Mouse (Mus musculus): ENCODE results near the gene Rgs3.

The Rgs3 gene

DNA sequence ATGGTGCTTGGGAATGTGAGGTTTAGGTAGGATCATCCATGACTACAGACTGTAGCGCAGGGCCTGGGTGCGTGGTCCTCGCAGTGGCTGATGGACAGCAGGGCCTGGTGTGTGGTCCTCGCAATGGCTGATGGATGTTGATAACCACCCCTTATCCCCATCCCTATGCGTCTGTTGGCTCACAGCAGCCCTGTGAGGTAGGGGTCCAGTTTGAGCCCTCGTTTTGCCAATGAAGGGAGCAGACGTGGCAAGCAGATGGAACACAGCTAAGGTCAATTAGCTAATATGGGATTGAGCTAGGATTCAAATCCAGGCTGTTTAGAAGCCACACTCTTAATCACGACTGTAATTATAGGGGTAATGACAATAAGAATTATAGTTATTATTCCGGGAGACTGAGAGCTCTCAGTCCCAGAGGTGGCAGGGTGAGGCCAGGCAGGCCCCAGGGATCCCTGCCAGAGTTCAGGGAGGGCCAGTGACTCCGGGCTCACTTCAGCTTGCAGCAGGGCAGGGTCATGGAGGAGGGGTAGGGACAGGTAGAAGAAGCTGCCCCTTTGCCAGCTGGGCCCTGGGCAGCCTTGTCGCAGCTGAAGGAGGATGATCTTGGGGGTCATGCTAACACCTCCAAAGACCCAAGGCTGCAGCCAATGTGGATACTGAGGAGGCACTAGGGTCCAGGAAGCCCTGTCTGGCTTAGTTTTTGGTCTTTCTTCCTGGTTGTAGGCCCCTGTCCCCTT is 135.2 kb downstream of the Rgs3 start:
- DNase-seq: peak; percentile 95

DNA sequence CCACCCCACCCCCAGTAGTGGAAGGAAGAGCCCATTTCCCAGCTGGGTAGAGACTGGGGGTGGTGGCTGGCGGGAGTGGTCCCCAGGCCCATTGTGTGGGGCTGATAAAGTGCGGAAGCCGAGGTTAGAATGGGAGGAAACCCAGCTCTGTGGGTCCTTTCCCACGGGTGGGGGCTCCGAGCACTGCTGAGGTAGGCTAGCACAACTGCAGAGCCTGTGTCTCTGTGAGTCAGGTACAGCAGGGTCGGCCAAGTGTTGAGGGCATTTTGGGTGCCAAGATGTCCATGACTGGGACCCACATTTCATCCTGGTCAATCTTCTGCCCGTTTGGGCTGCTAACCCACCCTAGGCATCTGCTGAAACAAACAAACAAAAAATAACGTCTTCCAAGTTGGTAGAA is 135.9 kb downstream of the Rgs3 start:
- peak; percentile 99 for DNase-seq

DNA sequence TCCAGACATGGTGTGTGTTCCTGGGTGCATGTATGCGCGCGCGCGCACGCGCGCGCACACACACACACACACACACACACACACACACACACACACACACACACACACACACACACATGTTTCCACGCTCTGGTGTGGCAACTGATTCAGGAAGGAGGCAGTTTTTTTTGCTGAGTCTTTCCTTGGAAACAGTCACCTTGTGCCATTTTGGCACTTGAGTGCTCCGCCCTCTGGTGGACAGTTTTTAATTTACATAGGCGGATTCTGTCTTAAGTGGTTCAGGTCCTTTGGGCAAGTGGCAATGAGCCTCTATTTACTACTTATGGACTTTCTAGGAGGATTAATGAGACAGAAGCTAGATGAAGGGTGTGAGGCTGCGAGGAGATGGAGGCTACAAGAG is 136.3 kb downstream of the Rgs3 start:
- DNase-seq: peak; percentile 94

DNA sequence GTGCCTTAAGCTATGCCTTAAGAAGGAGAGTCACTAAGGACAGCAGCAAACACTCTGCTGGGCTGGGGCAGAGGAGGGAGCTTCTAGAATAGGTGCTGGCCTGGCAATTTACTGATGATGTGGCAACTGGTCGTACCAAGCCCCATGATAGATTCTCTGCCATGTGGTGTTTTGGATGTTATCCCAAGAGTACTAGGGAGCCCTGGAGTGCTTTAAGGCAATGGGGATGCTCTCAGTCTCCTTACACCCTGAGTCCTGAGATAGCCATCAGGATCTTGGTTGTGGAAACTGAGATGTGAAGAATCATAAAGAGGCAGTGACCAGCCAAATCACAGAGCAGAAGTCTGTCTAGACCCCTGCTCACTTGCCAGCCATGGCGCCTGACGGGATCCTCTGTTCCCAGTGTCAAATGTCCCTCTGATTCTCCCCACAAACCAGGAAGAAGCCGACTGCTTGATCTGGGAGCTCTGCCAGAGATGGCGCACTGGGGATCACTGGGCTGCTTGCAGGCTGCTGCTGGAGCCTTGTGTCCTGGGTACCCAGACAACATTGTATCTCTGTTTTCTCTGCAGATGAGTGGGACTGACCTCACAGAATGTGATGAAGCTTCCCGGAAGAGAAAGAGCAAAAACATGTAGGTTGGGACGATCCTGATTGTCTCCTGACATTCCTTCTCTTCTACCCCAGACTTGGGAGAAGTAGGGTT is 137.2 kb downstream of the Rgs3 start:
- DNase-seq: peak; percentile 98

DNA sequence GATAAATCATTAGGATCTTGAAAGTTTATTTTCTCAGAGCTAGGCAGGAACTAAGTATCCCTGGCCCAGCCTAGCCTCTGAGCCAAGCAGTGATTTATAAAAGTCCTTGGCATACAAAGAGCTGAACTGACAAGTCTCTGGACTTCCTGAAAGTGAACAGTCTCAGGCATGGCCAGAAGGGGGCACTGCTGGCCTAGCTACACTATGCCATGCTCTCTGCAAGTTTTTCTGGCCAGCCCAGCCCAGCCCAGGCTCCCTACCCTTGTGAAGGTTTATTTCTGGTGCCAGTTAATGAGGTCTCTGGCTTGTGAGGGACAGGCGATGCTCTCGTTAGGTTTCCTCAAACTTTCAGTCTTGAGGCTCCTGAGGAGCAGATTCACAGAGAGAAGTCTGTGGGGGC is 137.8 kb downstream of the Rgs3 start:
- DNase-seq: peak; percentile 99

DNA sequence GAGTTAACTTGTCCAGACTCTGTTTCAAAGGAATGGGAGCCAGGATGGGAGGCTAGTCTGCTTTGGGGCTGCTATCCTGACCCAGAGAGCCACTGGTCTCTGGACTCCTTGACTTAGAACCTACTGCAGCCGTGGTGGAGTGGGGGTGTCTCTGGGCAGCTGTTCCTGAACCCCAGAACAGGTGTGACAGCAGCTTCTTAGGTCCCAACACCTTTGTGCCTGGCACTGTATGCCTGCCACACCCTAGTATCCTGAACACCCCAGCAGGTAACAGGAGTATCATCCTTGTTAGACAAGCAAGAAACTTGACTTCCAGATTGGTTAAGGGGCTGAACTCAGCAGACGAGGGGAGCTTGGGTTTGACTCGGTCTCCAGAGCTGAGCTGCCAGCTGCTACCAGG is 138.9 kb downstream of the Rgs3 start:
- DNase-seq: peak; percentile 94

DNA sequence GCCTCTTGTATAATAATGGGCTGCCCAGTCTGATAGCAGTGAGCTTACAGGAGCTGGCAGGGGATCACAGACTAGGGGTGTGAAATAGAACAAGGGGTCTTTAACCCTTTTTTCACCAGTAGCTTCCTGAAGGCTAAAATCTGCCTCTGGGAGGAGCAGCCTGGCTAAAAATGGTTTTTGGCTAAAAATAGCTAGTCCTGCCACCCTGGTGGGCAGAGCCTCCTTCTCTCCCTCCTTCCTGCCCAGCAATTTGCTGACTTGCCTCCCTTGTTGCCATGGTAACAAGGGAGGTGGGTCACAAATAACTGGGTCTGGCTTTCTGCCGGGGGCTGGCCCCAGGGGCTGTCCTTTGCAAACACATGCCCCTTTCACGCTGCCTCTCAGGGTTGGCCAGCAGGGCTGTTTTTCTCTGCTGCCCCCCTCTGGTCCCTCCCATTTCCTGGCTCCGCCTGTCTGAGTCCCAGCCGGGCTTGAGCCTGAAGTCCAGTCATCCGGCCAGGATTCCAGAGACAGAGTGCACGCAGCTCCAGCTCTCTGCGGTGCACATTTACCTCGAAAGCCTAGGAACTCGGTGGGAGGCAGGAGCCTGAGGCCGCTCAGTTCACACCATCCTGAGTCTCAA is 139.7 kb downstream of the Rgs3 start:
- peak; percentile 100 for DNase-seq

DNA sequence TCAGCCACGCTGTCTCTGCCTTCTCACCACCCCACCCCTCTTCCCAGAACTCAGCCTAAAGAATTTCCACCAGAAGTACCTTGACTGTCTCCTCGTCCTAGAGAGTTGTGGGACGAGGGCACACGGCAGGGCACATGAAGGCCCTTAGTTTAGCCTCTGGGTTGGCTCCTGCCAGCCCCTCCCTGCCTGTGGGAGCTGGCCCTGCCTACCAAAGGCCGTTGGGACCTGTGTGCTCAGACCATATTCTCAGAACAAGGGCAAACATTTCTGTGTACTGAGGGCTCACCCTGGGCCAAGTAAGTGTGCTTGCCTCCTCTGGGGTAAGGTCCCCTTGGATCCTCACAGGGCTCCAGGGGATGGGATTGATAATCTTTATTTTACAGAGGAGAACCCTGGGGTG is 140.8 kb downstream of the Rgs3 start:
- peak; percentile 95 for DNase-seq

DNA sequence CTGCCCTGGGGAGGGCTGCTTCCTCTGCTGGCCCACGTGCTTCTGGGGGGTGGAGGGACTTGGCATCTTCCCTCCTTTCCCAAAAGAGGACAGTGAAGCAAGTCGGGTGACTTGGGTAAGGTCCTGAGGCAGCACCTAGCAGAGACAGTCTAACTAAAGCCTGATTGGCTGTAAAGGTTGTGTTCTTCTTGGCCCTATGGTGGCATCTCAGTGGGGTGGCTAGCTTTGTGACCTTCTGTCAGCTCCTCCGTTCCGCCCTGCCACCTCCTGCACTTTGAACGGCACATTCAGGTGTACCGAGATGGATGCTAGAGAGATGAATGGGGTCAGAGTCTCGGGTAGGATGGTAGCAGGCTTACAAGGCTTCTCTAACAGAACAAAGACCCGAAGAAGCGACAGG is 143.5 kb downstream of the Rgs3 start:
- DNase-seq: no peak

DNA sequence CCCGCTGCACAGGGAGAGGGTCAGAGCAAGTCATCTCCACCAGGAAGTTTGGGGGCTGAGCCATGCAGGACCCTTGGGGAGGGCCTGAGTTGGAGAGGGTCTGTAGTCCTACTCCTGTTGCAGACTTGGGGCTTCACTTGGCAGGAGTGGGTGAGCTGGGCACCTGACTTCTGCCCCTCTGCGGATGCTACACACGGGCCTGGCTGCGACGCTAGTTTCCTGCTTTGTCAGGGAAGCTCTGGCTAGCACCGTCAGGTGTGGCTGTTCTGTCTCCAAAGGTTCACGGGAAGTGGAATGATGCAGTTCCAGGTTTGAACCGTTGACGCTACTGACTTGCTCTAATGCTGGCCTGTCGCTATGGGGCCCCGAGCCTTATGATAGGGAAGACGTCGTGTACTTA is 144.6 kb downstream of the Rgs3 start:
- peak; percentile 90 for DNase-seq

DNA sequence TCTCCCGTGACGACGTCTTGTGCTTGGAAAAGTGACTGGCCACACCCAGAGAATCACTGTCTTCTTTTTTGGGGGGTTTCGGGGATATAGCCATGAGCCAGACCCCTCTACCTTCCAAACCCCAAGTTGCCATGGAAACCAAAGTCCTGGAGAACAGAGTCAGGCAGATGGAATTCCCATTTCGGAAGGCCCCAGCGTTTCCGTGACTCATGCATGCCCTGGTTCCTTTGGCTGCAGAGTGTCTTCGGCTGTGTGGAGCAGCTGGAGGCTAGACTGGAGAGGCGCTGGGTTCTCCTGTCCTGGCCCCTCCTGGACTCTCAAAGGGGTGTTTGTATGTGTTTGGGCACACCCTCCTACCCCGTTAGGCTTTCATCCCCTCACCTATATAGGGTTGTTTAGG is 145.4 kb downstream of the Rgs3 start:
- peak; percentile 95 for DNase-seq

DNA sequence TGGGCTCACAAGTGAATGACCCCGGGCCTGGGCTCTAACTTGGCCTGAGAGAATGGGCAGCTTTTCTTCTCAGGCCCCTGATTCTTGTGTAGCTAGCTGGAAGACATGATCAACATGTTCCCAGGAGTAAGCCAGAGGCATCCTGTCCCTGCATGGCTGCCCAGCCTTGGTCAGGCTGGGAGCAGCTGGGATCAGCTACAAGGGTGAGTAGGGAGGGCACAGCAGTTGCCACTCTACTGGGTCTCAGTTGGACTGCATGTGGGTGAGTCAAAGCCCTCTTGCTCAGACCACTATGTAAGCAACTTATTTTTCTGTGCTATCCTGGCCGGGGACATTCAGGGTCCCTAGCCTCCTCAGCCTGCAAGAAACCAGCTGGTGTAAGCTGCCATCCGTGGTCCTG is 146.1 kb downstream of the Rgs3 start:
- DNase-seq: no peak

DNA sequence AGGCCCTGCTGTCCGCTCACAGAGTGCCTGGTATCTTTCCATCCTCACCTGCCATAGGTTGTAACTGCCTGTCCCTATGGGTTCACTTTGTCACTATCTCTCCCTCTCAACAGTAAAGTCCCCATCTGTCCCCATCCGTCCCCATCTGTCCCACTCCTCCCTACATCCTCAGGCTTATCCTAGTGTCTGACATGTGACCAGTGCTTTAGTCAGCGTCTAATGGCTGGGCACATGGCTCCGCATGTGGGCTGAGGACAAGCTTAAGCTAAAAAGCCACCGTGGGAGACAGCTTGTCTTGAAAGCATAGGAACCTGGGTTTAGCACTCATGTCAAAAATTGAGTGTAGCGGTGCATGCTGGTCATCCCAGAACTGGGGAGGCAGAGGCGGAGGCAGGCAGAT is 148.4 kb downstream of the Rgs3 start:
- DNase-seq: no peak

DNA sequence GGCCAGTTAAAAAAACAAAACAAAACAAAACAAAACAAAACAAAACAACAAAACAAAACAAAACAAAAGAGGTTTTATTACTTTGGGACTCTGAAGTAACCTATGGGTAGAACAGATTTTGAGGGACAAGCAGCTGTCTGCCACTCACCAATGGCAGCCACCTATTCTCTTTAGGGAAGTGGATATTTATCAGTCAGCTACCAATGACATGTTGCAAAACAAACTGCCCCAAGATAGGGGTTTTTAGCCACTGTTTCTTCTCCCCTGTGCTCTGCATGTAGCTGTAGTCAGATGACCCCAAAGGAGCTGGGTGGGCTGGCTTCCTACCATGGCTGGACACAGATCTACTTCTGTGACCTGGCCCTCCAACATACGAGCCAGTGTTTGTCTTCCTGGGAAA is 149.3 kb downstream of the Rgs3 start:
- no peak for DNase-seq

DNA sequence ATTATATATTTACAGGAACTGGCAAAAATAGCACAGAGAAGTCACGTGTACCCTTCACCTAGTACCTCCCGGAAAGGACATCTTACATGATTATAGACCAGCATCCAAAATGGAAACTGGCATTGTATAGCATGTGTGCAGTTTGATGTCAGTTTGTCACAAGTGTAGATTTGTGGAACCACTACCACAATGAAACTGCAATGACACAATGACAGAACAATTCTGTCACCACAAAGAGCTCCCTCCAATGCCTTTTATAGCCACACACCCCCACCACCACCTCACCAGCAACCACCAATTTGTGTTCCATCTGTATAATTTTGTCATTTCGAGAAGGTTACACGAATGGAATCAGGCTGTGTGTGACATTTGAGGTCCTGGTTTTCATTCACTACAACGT is 149.8 kb downstream of the Rgs3 start:
- DNase-seq: no peak

DNA sequence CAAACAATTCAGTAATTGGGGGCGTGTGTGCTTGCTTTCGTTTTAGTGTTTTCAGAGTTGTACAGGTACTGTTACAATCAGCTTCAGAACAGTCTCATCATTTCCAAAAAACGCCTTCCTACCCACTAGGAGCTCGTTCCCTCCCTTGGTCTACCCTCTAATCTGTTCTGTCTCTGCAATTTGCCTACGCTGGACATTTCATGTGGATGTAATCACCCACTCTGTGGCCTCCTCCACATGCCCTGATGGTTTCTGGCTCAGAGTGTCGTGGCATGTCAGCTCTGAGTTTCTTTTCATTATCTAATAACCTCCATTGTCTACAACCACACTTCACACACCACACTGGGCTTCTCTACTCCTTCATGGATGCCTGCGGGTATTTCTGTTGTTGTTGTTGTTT is 151.5 kb downstream of the Rgs3 start:
- no peak for DNase-seq

DNA sequence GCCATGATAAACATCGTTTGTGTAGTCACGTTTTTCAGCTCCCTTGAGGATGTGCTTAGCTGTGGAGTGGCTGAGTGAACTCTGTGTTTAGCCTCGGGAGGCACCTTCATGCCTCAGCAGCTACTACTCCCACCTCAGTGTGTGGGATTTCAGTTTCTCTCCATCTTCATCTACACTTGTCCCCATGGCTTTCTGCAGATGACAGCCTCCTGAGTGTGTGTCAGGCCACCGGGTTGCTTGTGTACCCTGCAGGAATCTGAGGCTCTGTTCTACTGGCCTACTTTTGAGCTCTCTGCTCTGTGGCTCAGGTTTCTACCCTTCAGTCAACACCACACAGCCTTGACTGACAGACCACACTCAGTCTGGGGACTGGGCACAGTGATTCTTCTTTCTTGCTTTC is 151.9 kb downstream of the Rgs3 start:
- DNase-seq: no peak

DNA sequence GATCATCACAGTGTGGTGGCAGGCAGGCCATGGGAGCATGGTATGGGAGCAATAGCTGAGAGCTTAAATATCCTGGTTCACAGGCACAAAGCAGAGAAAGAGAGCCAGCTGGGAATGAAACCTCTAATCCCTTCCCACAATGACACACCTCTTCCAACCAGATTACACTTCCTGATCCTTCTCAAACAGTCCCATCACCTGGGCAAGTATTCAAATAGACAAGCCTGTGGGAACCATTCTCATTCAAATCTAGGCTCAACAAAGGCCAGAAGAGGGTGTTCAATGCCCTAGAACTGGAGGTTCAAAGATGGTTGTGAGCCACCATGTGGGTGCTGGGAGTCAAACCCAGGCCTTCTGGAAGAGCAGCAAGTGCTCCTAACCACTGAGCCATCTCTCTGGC is 161.2 kb downstream of the Rgs3 start:
- DNase-seq: no peak

DNA sequence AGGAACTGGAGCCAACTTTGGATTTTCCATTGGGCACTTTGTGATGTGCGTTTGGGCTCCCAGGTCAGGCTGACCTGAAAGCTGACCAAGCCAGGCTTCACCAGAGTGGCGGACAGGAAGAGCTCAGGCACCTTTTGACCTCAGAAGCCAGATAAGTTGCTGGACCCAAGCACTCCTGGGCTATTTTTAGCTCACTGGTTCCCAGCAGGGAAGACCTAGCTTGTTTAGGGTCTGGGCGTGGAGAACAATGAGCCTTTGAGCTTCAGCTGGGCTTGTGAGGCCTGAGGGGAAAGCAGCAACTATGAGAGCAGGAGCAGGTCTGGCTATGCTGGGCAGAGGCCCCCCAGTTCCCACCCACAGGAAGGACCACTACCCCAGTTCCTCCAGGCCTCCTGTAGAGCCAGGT is 162.4 kb downstream of the Rgs3 start:
- peak; percentile 96 for DNase-seq

DNA sequence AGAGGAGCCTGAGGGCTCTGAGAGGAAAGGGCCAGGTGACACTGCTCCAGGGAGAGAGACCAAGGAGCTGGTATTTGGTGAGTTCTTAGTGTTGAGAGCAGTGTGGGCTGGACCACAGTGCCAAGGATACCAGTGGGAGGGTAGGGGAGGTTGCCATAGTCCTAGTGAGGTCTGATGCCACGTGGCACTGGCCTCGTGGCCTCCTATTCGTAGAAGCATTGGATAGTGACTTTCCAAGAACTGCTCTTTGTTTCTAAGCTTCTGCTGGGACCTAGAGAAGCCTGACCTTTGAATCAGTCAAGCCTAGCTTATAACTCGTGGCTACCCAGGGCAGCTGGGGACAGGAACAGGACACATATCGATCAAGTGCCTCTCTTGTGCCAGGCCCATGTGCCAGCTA is 164.1 kb downstream of the Rgs3 start:
- no peak for DNase-seq

DNA sequence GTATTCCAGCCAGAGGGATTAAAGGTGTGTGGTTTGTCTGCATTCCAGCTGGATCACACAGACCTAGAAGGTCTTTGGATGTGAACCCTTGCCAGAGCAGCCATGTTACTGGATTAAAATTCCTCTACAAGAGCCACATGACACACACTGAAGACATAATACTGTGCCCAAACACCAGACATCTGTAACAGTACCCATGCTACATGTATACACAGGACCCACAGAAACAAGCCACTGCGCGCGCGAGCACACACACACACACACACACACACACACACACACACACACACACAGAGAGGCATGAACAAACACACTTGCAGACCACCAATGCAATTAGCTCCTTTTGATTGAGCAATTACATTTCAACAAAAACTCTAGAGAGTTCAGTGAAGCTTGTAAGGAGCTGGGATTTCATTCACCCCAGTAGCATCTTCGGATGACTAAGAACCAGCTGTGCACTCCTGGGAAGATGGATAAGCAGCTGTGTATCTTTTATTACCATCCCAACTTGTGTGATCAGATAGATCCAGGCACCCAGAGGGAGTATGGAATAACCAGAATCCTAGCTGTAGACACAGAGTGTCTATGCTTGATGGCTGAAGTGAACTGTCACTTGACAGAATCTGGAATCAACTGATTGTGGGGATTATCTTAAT is 166.8 kb downstream of the Rgs3 start:
- DNase-seq: no peak

DNA sequence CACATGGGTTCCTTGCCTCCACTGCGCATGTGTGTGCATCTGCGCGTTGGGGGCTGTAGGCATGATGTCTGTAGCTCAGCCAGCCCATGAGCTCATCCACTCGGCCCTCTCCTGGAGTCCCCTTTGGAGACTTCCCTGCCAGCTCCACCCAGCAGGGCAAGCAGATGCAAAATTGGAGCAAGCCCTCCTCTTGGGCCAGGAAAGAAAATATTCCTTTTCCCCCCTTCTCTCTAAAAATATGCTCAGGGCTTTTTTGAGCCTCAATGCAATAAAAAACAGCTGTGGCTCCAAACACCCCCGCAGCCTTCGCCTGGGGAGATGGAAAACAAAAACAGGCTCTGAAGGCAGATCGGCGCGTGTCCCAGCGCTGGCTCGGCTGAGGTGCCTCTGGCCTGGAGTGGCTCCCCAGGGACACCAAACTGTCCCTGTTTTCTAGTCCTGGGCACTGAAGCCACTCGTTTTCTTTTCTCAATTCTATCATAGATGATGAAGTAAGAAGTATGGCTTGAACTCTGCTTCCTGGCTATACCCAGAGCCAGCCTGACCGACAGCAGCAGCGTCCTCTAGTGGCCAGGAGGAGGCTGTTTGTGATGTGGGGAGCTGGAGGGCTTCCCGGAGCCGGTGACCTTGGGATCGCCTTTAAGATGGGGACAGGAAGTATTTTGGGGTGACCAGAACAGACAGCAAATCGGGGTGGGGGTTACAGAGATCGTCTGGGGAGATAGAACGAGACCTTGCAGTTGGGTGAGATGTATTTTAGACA is 168.1 kb downstream of the Rgs3 start:
- peak; percentile 99 for DNase-seq

DNA sequence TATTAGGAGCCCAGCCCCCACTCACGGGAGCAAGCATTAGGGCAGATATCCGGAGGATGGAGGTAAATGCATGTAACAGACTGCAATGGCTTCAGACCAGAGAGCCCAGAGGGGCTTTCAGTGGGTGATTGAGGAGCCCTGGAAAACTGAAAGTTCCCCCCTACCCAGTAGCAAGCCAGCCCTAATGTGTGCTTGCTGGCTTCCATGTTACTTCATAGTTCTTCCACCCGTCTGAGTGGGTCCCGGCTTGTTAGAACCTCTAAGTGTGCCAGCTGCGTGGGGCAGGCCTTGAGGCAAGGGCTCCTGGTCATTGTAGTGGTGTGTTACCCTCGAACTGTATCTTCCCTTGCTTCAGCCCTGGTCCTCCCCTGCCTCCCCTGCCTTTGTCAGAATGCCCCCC is 168.8 kb downstream of the Rgs3 start:
- DNase-seq: peak; percentile 93

All from heart, adult 11 months (tissue).